Mouse (Mus musculus) testis, postnatal 14 days (tissue): ENCODE data around the gene Slc25a18.
A peak's percentile ranks its signal among the peaks of the same experiment; 100 is the strongest.

Source experiments
- DNase-seq: peaks from one replicate; pipeline ENCODE4 v3.0.0; 2021; ENCODE audit warnings: low spot score

Slc25a18 gene

GRCm38 (mm10) chr6:120773149-120773628, at the start of gene Slc25a18:
Gene Slc25a18, plus strand, starts transcription at chr6:120773578.
- DNase-seq: no peak

DNA sequence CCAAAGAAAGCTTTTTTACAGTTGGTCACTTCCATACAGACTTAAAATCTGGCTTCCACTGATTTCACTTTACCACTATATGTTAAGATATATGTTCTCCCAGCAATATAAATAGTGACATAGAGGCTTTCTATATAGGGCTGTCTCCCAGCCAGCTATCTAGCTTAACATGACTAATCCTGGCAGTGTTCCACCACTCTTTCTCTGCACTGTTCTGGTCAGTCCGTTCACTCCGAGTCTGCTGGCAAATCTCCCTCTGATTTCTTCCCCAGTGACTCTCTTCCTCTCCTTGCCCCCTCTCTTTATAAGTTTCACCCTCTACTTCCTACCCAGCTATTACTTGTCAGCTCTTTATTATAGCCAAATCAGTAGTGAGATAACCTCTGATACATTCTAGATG, 47.4 kb upstream of the Slc25a18 start:
- DNase-seq: no peak

- no peak for DNase-seq
These were observed 37.4 kb upstream of the Slc25a18 start for GRCm38 (mm10) chr6:120736011-120736410.

DNA sequence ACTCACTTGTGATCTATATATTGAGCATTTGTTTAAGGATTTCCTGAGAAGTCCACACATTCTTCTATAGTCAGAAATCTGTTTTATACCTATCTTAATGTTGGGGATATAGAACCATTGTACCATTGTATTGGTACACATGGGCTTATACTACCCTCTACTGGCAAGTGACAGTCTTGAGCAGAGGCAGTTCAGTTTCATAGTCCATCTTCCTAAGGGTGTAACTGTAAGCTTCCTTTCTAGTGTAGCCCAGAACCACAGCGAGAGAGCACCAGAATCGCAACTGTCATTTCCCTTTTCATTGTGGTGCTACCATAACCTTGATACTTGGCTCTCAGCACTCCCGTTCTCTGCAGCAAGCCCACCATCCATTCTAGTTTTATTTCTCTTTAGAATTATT, 36.8 kb upstream of the Slc25a18 start:
- DNase-seq: no peak

DNA sequence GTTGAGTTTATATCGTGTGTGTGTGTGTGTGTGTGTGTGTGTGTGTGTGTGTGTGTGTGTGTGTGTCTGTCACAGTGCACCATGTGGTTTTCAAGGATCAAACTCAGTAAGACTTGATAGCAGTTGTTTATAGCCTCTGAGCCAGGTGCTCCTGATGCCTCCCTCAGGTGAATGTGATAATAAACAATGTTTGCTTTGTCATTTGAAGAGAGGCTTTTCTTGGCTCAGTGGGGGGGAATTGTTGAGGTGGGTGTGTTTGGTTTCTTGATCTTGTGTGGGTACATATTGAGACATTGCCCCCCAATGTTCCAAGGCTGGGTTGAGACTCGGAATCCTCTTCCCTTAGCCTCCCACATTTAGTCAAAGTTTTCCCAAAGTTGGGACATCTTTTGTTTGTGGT, 30.2 kb upstream of the Slc25a18 start:
- no peak for DNase-seq

- no peak for DNase-seq
These were observed 29.1 kb upstream of the Slc25a18 start for GRCm38 (mm10) chr6:120744266-120744665.

GRCm38 (mm10) chr6:120746416-120746815, 27.0 kb upstream of the Slc25a18 start:
- DNase-seq: no peak

DNA sequence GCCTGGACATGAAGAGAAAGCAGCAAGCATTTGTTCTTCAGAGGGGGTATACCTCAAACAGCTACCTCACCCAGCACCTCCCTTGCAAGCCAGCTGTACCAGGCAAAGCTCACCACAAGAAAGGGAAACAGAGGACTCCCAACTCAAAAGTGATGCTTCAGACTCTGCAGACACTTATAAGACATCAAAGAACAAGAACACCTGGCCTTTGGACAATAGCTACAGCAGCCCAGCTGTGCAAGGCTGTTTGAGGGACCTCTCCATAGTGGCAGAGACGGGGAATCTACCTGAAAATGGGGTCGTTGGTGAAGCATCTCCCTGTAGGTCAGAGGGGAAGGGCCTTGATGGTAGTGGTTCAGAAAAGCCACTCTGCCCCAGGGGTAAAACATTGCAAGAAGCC, 12.2 kb upstream of the Slc25a18 start:
- DNase-seq: no peak

DNA sequence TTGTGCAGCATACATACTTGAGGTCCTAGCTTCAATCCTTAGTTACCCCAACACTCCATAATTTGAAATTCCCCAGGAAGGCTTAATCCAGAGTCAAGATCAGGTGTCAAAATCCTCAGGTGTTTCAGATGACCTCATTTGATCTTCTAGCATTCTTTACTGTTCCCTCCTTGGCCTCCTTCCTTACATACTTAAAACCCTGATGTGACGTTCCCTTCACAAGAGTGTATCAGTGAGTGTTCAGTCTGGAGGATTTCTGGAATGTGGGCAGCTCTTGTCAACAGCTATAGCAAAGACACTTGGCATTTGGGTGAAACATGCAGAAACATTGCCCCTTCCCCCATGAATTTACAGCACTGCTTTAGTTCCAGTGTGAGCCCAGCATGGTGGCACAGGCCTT, 3.4 kb upstream of the Slc25a18 start:
- no peak for DNase-seq

GRCm38 (mm10) chr6:120771366-120771765, 2.0 kb upstream of the Slc25a18 start:
- DNase-seq: no peak

- no peak for DNase-seq
These were observed 1.4 kb upstream of the Slc25a18 start for GRCm38 (mm10) chr6:120772025-120772424.

GRCm38 (mm10) chr6:120773763-120774162, 385 bp downstream of the Slc25a18 start:
- no peak for DNase-seq

DNA sequence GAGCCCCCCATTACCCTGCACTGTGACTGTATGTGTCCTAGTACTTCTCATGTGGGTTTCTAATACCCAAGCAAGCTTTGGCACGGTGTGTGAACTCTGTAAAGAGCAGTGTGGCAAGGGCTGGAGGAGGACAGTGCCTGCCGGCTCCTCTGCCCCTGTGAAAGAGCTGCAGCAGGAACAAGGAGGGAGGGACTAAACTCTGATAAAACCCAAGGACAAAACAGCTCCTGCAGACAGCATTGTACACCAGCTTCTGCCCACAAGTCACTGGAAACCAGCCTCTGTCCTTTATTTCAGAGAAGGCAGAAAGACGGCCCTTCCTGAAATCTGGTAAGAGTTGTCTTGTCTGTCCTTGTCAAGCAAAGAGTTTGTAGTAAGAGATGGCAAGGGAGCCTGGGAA, 2.9 kb downstream of the Slc25a18 start:
- DNase-seq: peak; percentile 42

DNA sequence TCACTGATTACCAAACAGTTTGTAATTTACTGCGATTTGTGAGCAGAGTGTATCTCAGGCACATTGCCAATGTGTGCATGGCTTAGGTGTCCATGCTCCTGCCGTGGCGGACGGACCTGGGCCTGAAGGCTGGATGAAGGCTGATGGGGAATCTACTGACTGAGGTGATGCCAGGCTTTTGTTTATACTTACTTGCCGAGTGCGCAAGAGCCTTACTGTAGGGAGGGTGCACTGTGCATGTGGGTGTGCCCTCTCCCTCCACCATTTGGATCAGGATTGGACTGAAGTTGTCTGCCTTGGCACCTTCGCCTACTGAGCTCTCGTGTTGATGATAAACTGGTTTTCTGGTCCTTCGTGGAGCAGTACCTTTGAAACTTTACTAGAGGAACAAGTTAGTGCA, 4.2 kb downstream of the Slc25a18 start:
- no peak for DNase-seq

GRCm38 (mm10) chr6:120778226-120778625, 4.8 kb downstream of the Slc25a18 start:
- DNase-seq: no peak

DNA sequence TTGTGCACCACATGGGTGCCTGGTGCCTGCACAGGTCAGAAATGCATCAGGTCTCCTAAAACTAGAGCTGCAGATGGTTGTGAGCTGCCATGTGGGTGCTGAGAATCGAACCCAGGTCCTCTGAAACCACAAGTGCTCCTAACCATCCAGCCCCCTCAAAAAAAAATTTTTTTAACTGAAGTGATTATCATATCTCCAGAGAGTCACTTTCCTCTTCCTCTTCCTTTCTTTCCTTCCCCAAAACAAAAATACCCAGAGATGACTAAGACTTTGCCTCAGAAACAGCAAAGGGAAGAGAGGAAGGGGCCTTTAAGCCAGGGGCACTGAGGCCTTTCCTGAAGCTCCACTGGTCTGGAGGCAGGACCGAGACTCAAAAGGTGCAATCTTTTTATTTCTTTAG, 9.6 kb downstream of the Slc25a18 start:
- no peak for DNase-seq

DNA sequence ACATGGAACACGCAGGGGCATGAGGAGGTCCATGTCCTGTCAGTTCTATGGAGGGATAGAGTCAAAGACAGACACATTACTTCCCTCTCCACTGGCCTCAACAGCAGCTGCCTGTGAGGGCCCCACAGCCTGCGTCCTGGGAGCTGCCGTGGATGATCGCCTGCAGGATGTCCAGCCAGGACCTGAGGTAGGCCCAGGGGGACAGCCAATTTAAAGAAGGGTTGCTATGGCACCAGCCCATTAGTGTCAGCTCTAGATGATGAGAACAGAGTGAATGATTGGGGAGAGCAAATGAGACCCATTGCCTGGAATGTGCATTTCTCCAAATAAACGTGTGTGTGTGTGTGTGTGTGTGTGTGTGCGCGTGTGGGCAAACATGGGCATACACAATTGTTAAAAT, 11.0 kb downstream of the Slc25a18 start:
- DNase-seq: no peak

DNA sequence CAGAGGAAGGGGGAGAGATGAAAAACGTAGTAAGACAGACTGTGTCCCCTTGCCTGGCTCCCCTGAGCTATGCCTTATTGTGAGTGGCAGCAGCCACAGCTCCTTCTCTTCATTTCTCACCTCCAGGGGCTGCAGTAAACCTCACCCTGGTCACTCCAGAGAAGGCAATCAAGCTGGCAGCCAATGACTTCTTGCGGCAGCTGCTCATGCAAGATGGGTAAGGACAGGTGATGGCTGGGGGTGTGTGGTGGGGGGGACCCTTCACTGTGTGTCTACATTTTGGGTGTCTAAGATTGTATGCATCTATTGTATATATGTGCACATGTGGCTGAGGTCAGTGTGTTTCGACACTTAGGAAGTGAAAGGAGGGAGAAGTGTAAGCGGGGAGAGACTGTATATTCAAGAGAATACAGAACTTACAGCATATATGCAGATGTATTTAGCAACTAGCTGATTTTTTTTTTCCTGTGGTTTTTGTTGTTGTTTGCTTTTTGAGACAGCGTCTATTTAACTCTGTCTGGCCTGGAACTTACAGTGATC, 14.8 kb downstream of the Slc25a18 start:
- DNase-seq: no peak

DNA sequence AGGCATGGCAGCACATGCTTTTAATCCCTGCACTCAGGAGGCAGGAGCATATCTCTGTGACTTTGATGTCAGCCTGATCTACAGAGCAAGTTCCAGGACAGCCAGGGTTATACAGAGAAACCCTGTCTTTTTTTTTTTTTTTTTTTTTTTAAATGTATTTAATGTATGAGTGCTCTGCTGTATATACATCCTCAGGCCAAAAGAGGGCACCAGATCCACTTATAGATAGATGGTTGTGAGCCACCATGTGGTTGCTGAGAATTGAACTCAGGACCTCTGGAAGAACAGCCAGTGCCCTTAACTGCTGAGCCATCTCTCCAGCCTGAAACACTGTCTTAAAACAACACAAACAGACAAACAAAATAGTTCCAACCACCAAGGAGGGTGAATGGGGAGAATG, 15.5 kb downstream of the Slc25a18 start:
- no peak for DNase-seq

DNA sequence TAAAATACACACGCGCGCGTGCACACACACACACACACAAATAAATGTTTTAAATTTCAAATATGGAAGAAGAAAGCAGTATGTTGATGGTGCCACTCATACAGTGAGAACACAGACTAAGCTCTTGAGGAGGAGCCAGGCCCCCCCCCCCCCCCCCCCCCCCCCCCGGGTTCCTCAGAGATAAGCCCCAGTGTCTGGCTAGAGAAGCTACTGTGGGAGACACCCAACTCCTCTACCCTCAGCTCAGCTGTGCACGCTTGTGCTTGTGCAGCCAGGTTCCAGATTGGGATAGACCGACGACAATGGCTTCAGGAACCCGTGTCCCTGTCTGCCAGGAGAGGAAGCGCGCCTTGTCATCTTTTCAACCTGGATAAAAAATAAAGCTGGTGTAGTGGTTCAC, 16.8 kb downstream of the Slc25a18 start:
- no peak for DNase-seq

- no peak for DNase-seq
These were observed 17.3 kb downstream of the Slc25a18 start for GRCm38 (mm10) chr6:120790717-120791116.

DNA sequence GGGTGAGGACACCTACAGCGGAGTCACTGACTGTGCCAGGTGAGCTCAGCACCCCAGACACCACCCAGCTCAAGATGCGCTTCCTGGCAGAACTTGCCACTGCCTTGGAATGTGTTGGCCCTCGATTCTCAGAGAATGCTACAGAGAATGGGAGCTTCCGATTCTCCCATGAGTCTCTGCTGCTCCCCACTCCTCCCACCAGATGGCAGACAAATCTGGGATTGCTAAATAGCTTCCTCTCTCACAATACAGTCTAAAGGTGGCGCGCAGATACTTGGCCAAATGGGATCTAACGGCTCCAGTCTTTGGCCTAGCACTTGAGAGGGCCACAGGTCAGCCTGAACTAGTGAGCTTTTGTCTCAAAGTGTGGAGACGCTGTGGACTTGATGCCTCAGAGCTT, 19.6 kb downstream of the Slc25a18 start:
- DNase-seq: no peak

DNA sequence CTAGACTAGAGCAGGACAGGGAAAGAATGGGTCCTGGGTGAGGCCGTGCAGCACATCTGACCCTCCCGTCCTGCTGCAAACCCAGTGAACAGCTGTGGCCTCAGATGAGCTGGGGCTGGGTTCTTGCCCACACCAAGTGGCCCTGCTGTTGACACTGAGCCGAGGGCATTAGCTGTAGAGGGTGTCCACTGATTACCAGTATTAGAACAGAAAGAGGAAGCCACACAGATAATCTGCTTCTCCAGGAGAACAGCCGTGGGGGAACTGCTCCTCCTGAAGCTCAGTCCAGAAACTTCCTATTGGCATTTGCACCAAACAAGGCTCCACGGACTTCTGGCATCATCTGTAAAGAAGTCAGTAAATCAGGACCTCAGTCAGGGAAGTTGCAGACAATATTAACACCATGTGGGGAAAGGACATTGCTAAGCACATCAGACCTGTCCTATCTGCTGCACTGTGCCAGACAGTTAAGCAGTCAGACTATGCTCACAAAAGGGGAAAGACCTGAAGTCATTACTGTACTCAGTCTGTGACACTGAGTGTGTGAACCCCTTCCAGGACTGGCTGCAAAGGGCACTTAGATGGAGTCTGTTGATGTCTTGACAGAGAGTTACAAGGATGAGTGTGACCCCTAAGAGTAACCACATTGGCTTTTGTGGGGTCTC, 22.2 kb downstream of the Slc25a18 start:
- no peak for DNase-seq

DNA sequence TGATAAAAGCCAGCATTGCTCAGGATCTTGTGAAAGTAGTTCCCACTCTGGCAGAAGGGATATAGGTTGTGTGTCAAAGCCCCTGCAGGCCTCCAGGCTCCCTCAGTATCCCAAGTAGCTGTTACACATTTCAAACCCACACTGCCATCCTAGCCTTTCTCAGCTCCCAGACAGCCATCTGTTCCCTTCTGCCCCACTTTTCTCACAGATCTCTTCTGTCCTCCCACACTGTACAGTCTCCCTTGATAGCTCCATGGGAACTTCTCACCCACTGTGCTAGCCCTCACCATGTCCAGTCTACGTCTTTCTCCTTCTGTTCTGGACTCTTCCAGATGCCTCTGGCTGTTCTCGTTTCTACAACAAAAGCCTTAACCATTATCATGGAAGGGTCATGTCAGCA, 22.7 kb downstream of the Slc25a18 start:
- no peak for DNase-seq
